ENCODE assay signal across 19 mouse cellular contexts in genomic region chr6:113517434-113518080, GRCm38 (mm10). TPM values are rescaled to one million over a fixed set of nuclear protein-coding genes. Genes with fewer than 3 reads are reported as not detected.
DNase-seq lines count a peak whose midpoint lies in the region; ATAC-seq and TF ChIP-seq lines count a peak whose summit lies in the region.
"Had no signal": no experiment of that assay in that cellular context is flagged by ENCODE, and none has a peak within 500 bp of the region (broad histone marks: within the 10 kb centered on the region; RNA-seq: fewer than 3 reads in every experiment).

No protein-coding gene starts in this region.

- peaks cover 84% of the 10 kb centered on the region for H3K36me3 ChIP-seq in heart, embryonic 16.5 days (ENCODE audit: control insufficient read depth, insufficient read depth)
- H3K36me3 ChIP-seq in heart, embryonic 10.5 days: peaks cover 98% of the 10 kb centered on the region
- peaks cover 97% of the 10 kb centered on the region for H3K36me3 ChIP-seq in kidney, embryonic 15.5 days

- no peak overlapping the region for H3K4me2 ChIP-seq in heart, embryonic 16.5 days (ENCODE audit: low read depth, low read length)
- no peak overlapping the region for H3K4me2 ChIP-seq in kidney, embryonic 15.5 days
- H3K4me2 ChIP-seq: forebrain, embryonic 13.5 days; heart, embryonic 15.5 days; hindbrain, embryonic 12.5 days; neural tube, embryonic 12.5 days had no signal

- peak overlapping the region; percentile 5; the same call in 1 of the 2 replicates for H3K27ac ChIP-seq in heart, embryonic 16.5 days (ENCODE audit: low read length)
- no peak overlapping the region for H3K27ac ChIP-seq in heart, embryonic 10.5 days
- peak overlapping the region; percentile 68 for H3K27ac ChIP-seq in bone marrow, adult 2 months (ENCODE audit: control insufficient read depth, insufficient read depth, low read depth, low read length, poor library complexity)
- no peak overlapping the region for H3K27ac ChIP-seq in kidney, embryonic 15.5 days
- H3K27ac ChIP-seq: forebrain, embryonic 13.5 days; heart, embryonic 15.5 days; hindbrain, embryonic 12.5 days; neural tube, embryonic 12.5 days had no signal

- no peak for TF ChIP-seq CTCF in bone marrow, adult 2 months (IDR thresholded peaks at IDR 0.05; ENCODE audit: control insufficient read depth, insufficient read depth, low read length)

- no peak overlapping the region for H3K4me3 ChIP-seq in heart, embryonic 16.5 days (ENCODE audit: low read length)
- no peak overlapping the region for H3K4me3 ChIP-seq in heart, embryonic 10.5 days
- H3K4me3 ChIP-seq in bone marrow, adult 2 months (replicated peaks; ENCODE audit: control insufficient read depth, low read depth, low read length): no peak overlapping the region
- H3K4me3 ChIP-seq in kidney, embryonic 15.5 days (replicated peaks): no peak overlapping the region
- H3K4me3 ChIP-seq: forebrain, embryonic 13.5 days; heart, embryonic 15.5 days; hindbrain, embryonic 12.5 days; neural tube, embryonic 12.5 days had no signal

- no peaks in the 10 kb centered on the region for H3K27me3 ChIP-seq in heart, embryonic 16.5 days (ENCODE audit: control insufficient read depth, insufficient read depth, low read length)
- H3K27me3 ChIP-seq in heart, embryonic 10.5 days (ENCODE audit: insufficient read depth, poor library complexity, severe bottlenecking): no peaks in the 10 kb centered on the region
- H3K27me3 ChIP-seq in kidney, embryonic 15.5 days: no peaks in the 10 kb centered on the region
- H3K27me3 ChIP-seq: CH12.LX; forebrain, embryonic 13.5 days; heart, embryonic 15.5 days; hindbrain, embryonic 12.5 days; neural tube, embryonic 12.5 days had no signal

- peak; percentile 52 for ATAC-seq in heart, embryonic 16.5 days (replicated peaks; ENCODE audit: extremely low read depth, insufficient read depth, low FRiP score)
- ATAC-seq in megakaryocyte-erythroid progenitor cell, adult 5-6 weeks (replicated peaks; ENCODE audit: low FRiP score, low TSS enrichment, poor library complexity, severe bottlenecking): peak; percentile 52
- no peak for ATAC-seq in kidney, embryonic 15.5 days (replicated peaks; ENCODE audit: low FRiP score)
- ATAC-seq: forebrain, embryonic 13.5 days; inflammation-experienced regulatory T-cells, adult 6 months had no signal

- WGBS in heart, embryonic 16.5 days: 82% methylated on average over 8 of the region's 8 CpGs
- WGBS in heart, embryonic 10.5 days: 91% methylated on average over 8 of the region's 8 CpGs
- 10% methylated on average over 8 of the region's 8 CpGs for WGBS in bone marrow, adult 2 months
- 93% methylated on average over 8 of the region's 8 CpGs for WGBS in kidney, embryonic 15.5 days

- H3K4me1 ChIP-seq in heart, embryonic 16.5 days (ENCODE audit: control insufficient read depth, insufficient read depth, low read length): no peaks in the 10 kb centered on the region
- H3K4me1 ChIP-seq in heart, embryonic 10.5 days: no peaks in the 10 kb centered on the region
- H3K4me1 ChIP-seq in bone marrow, adult 2 months (ENCODE audit: control insufficient read depth, insufficient read depth, low read length): peaks cover 9% of the 10 kb centered on the region
- no peaks in the 10 kb centered on the region for H3K4me1 ChIP-seq in kidney, embryonic 15.5 days
- H3K4me1 ChIP-seq: forebrain, embryonic 13.5 days; heart, embryonic 15.5 days; hindbrain, embryonic 12.5 days; neural tube, embryonic 12.5 days had no signal

- no peak overlapping the region for H3K9ac ChIP-seq in heart, embryonic 16.5 days (ENCODE audit: low read length)
- H3K9ac ChIP-seq in kidney, embryonic 15.5 days: no peak overlapping the region
- H3K9ac ChIP-seq: forebrain, embryonic 13.5 days; heart, embryonic 15.5 days; hindbrain, embryonic 12.5 days; neural tube, embryonic 12.5 days had no signal

- TF ChIP-seq POLR2A in bone marrow, adult 2 months (IDR thresholded peaks at IDR 0.05; ENCODE audit: borderline replicate concordance, control insufficient read depth, low read depth, low read length): no peak

- H3K9me3 ChIP-seq in heart, embryonic 16.5 days (replicated peaks; ENCODE audit: control insufficient read depth, low read length): no peaks in the 10 kb centered on the region
- no peaks in the 10 kb centered on the region for H3K9me3 ChIP-seq in heart, embryonic 10.5 days
- H3K9me3 ChIP-seq in kidney, embryonic 15.5 days (replicated peaks): no peaks in the 10 kb centered on the region
- H3K9me3 ChIP-seq: forebrain, embryonic 13.5 days; heart, embryonic 15.5 days; hindbrain, embryonic 12.5 days; neural tube, embryonic 12.5 days had no signal

- no peak for DNase-seq in heart, embryonic 10.5 days (ENCODE audit: low spot score)
- DNase-seq in thymus, postnatal 14 days: peak; percentile 61
- no peak for DNase-seq in kidney, adult 11 months
- no peak for DNase-seq in embryo, embryonic 10.5 days (ENCODE audit: low spot score)
- DNase-seq: adrenal gland, postnatal 10 days; cerebellum, adult 9-10 months; embryo, embryonic 11 days; kidney, adult 9 months had no signal

RNA-seq across cellular contexts. Expression of gene Emc3, which starts 13.9 kb away (rescaled TPM):
- polyA plus RNA-seq in heart, embryonic 16.5 days (2015; fragmentation: Nextera tagmentation; extraction: Ambion mirVana): 89.7 and 94.5 TPM in 2 replicates
- polyA plus RNA-seq in heart, embryonic 10.5 days (2016; fragmentation: Nextera tagmentation; extraction: Ambion mirVana): 88.0 and 90.2 TPM in 2 replicates
- polyA plus RNA-seq in bone marrow, adult 2 months (2011; ENCODE audit: insufficient read depth, insufficient read length, low replicate concordance, missing spikeins): 16.7 and 30.2 TPM in 2 replicates
- 49.4 and 61.7 TPM in 2 replicates for total RNA-seq in megakaryocyte-erythroid progenitor cell, adult 5-6 weeks (2014; fragmentation: Nextera tagmentation)
- total RNA-seq in megakaryocyte-erythroid progenitor cell, adult 5-6 weeks (2017): 28.3 and 43.9 TPM in 2 replicates
- 108 and 111 TPM in 2 replicates for polyA plus RNA-seq in kidney, embryonic 15.5 days (2015; fragmentation: Nextera tagmentation; extraction: Ambion mirVana)

RNA-seq across cellular contexts. Expression of gene Fancd2, which starts 13.9 kb away (rescaled TPM):
- polyA plus RNA-seq in heart, embryonic 16.5 days (2015; fragmentation: Nextera tagmentation; extraction: Ambion mirVana): 8.3 and 8.4 TPM in 2 replicates
- 12.6 and 13.9 TPM in 2 replicates for polyA plus RNA-seq in heart, embryonic 10.5 days (2016; fragmentation: Nextera tagmentation; extraction: Ambion mirVana)
- 11.0 and 13.2 TPM in 2 replicates for polyA plus RNA-seq in bone marrow, adult 2 months (2011; ENCODE audit: insufficient read depth, insufficient read length, low replicate concordance, missing spikeins)
- total RNA-seq in megakaryocyte-erythroid progenitor cell, adult 5-6 weeks (2014; fragmentation: Nextera tagmentation): 35.7 and 47.0 TPM in 2 replicates
- 31.3 and 43.7 TPM in 2 replicates for total RNA-seq in megakaryocyte-erythroid progenitor cell, adult 5-6 weeks (2017)
- polyA plus RNA-seq in kidney, embryonic 15.5 days (2015; fragmentation: Nextera tagmentation; extraction: Ambion mirVana): 13.9 and 15.2 TPM in 2 replicates

RNA-seq across cellular contexts. Expression of gene Prrt3, which starts 15.8 kb away (rescaled TPM):
- polyA plus RNA-seq in heart, embryonic 16.5 days (2015; fragmentation: Nextera tagmentation; extraction: Ambion mirVana): 0.26 and 0.29 TPM in 2 replicates
- 0.32 and 0.41 TPM in 2 replicates for polyA plus RNA-seq in heart, embryonic 10.5 days (2016; fragmentation: Nextera tagmentation; extraction: Ambion mirVana)
- polyA plus RNA-seq in bone marrow, adult 2 months (2011; ENCODE audit: insufficient read depth, insufficient read length, low replicate concordance, missing spikeins): 0.80 TPM in 1 of 2 replicates, not detected in the other
- total RNA-seq in megakaryocyte-erythroid progenitor cell, adult 5-6 weeks (2014; fragmentation: Nextera tagmentation): 0.37 TPM in 1 of 2 replicates, not detected in the other
- total RNA-seq in megakaryocyte-erythroid progenitor cell, adult 5-6 weeks (2017): not detected in 2 replicates
- polyA plus RNA-seq in kidney, embryonic 15.5 days (2015; fragmentation: Nextera tagmentation; extraction: Ambion mirVana): 0.87 and 1.1 TPM in 2 replicates
- total RNA-seq: CH12.LX had no signal
- polyA plus RNA-seq: liver, adult 2 months had no signal

RNA-seq across cellular contexts. Expression of gene Creld1, which starts 34.5 kb away (rescaled TPM):
- polyA plus RNA-seq in heart, embryonic 16.5 days (2015; fragmentation: Nextera tagmentation; extraction: Ambion mirVana): 44.8 and 46.8 TPM in 2 replicates
- 42.1 and 57.8 TPM in 2 replicates for polyA plus RNA-seq in heart, embryonic 10.5 days (2016; fragmentation: Nextera tagmentation; extraction: Ambion mirVana)
- polyA plus RNA-seq in bone marrow, adult 2 months (2011; ENCODE audit: insufficient read depth, insufficient read length, low replicate concordance, missing spikeins): 4.7 and 13.4 TPM in 2 replicates
- 8.0 and 8.8 TPM in 2 replicates for total RNA-seq in megakaryocyte-erythroid progenitor cell, adult 5-6 weeks (2014; fragmentation: Nextera tagmentation)
- total RNA-seq in megakaryocyte-erythroid progenitor cell, adult 5-6 weeks (2017): 1.6 and 6.1 TPM in 2 replicates
- polyA plus RNA-seq in kidney, embryonic 15.5 days (2015; fragmentation: Nextera tagmentation; extraction: Ambion mirVana): 35.7 and 37.2 TPM in 2 replicates

RNA-seq across cellular contexts. Expression of gene Il17rc, which starts 46.3 kb away (rescaled TPM):
- polyA plus RNA-seq in heart, embryonic 16.5 days (2015; fragmentation: Nextera tagmentation; extraction: Ambion mirVana): 15.5 and 16.1 TPM in 2 replicates
- 4.3 and 4.5 TPM in 2 replicates for polyA plus RNA-seq in heart, embryonic 10.5 days (2016; fragmentation: Nextera tagmentation; extraction: Ambion mirVana)
- not detected in 2 replicates for polyA plus RNA-seq in bone marrow, adult 2 months (2011; ENCODE audit: insufficient read depth, insufficient read length, low replicate concordance, missing spikeins)
- total RNA-seq in megakaryocyte-erythroid progenitor cell, adult 5-6 weeks (2014; fragmentation: Nextera tagmentation): not detected in 2 replicates
- not detected in 2 replicates for total RNA-seq in megakaryocyte-erythroid progenitor cell, adult 5-6 weeks (2017)
- 18.5 and 19.6 TPM in 2 replicates for polyA plus RNA-seq in kidney, embryonic 15.5 days (2015; fragmentation: Nextera tagmentation; extraction: Ambion mirVana)
- total RNA-seq: CH12.LX had no signal

Comparison
In these comparisons a context has a peak if more than half of its experiments do, and no peak if none do; other contexts are left out.
1. H3K27ac ChIP-seq: peak in heart, embryonic 16.5 days (single experiment) and bone marrow, adult 2 months (single experiment); none in heart, embryonic 10.5 days (single experiment) and kidney, embryonic 15.5 days (single experiment).